Mouse (Mus musculus): ENCODE data around the gene Rnf40.

DNA sequence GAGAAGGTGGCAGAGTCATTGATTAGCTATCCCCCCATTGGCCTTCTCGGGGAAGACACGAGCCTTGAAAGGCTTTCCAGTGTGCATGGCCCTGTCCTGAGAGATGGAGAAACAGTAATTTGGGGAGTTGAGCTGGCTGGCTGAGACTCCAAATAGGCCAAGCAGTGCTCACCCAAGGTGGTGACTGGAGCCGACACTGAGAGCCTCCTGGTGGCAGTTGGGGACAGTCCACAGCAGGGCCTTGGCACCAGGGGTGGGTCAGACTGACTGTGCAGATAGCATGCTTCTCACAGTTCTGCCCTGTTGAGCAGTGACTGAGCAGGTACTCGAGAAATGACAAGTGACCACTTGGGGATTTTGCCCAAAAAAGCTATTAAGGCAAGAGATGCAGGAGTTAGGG, 13.2 kb downstream of the Rnf40 start:
- no peak for TF ChIP-seq CTCF (conservative IDR thresholded peaks at IDR 0.05; ENCODE audit: low read length)
- TF ChIP-seq NANOG (IDR thresholded peaks at IDR 0.05; ENCODE audit: borderline replicate concordance, low read length): no peak
- no peak for TF ChIP-seq POU5F1 (IDR thresholded peaks at IDR 0.05; ENCODE audit: borderline replicate concordance, low read length)

All from E14TG2a.4 (cell line).